Mouse (Mus musculus) hindbrain, postnatal 0 days (tissue): ENCODE measurements around the gene Agpat1. TPM values are rescaled to one million over a fixed set of nuclear protein-coding genes. Genes with fewer than 3 reads are reported as not detected.

Source experiments
- ATAC-seq: fragments of 200-750 bp; cut with Nextera tagmentation; 2 replicates; pipeline ENCODE4 v1.8.0; 2017; ENCODE audit warnings: mild to moderate bottlenecking, moderate TSS enrichment, moderate library complexity
- DNase-seq: peaks from one replicate; pipeline ENCODE4 v3.0.0-alpha.2; 2015; ENCODE audit warnings: low spot score
- H3K27ac ChIP-seq: fragments of 300-500 bp; sonication (generic); 2 replicates; pipeline ENCODE4 v1.5.1; 2014; ENCODE audit warnings: mild to moderate bottlenecking
- H3K27me3 ChIP-seq: fragments of 300-500 bp; sonication (generic); 2 replicates; pipeline ENCODE4 v1.6.1; 2014; ENCODE audit warnings: low read length, mixed read lengths; ENCODE audit not compliant: insufficient read depth
- H3K36me3 ChIP-seq: fragments of 300-500 bp; sonication (generic); 2 replicates; pipeline ENCODE4 v1.6.1; 2014; ENCODE audit warnings: low read length, mixed read lengths; ENCODE audit not compliant: insufficient read depth
- H3K4me1 ChIP-seq: fragments of 300-500 bp; sonication (generic); 2 replicates; pipeline ENCODE4 v1.6.1; 2014; ENCODE audit warnings: antibody characterized with exemption, low read length, mixed read lengths; ENCODE audit not compliant: insufficient read depth
- H3K4me2 ChIP-seq: fragments of 300-500 bp; sonication (generic); 2 replicates; pipeline ENCODE4 v1.6.1; 2014; ENCODE audit warnings: low read depth, mild to moderate bottlenecking, low read length, moderate library complexity, mixed read lengths
- H3K4me3 ChIP-seq: fragments of 300-500 bp; sonication (generic); 2 replicates; pipeline ENCODE4 v1.5.1; 2014; ENCODE audit warnings: low read length
- H3K9ac ChIP-seq: fragments of 300-500 bp; sonication (generic); replicated peaks from 2 replicates; pipeline ENCODE4 v1.6.1; 2014; ENCODE audit warnings: mild to moderate bottlenecking, low read length, moderate library complexity, mixed read lengths
- H3K9me3 ChIP-seq: fragments of 300-500 bp; sonication (generic); 2 replicates; pipeline ENCODE4 v1.6.1; 2016; ENCODE audit warnings: low read length, mixed read lengths
- CTCF ChIP-seq: IDR thresholded peaks from 2 replicates; pipeline ENCODE4 v1.5.1; 2016; ENCODE audit warnings: antibody characterized with exemption, control low read depth, low read depth
- WGBS: fragments of 180-500 bp; shearing (Covaris S2); extraction: QIAGEN DNeasy Blood & Tissue Kit; methylation state at CpG from one replicate; pipeline ENCODE4 v1.1.7; 2014; 5-methylcytosine and 5-hydroxymethylcytosine counted together
- polyA plus RNA-seq: library from polyadenylated mRNA; unstranded; fragments of >200 nt; fragmentation: Nextera tagmentation; extraction: Ambion mirVana; gene quantifications from 2 replicates; pipeline ENCODE4 v1.2.1, GENCODE M21; 2015
- total RNA-seq: library from RNA; depleted of rRNA; stranded (reverse); fragments of >200 nt; gene quantifications from 2 replicates; pipeline ENCODE4 v1.2.3, GENCODE M21; 2014

Agpat1 gene
- total and polyA plus RNA-seq, 2 experiments from 2014 or later, result 98.4 to 322 TPM

DNA sequence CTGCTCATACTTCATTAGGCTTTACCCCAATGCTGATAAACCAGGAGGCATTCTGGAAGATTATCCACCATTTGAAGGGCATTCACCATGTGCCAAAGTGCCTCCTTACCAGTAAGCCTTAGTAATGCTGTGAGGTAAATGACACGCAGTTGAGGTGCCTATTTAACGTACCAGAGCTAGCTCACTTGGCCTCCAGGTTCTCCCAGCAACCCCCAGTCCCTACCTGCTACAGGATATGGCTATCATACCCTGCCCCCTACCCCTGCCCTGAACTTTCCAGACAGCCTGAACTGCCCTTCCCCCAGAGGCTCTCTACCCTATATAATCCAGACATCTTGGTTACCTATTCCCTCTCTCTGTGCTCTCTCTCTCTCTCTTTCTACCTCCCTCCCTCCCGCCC is 15.3 kb upstream of the Agpat1 start:
- Histone ChIP-seq H3K9ac (no peak overlapping the region), H3K36me3 (no peaks in the 10 kb centered on the region), H3K9me3 (no peaks in the 10 kb centered on the region), H3K4me1 (peaks cover 19% of the 10 kb centered on the region), H3K4me2 (no peak overlapping the region), H3K27ac (no peak overlapping the region), H3K4me3 (no peak overlapping the region), H3K27me3 (no peaks in the 10 kb centered on the region)
- TF ChIP-seq CTCF, result no peak
- no peak for DNase-seq
- ATAC-seq, result no peak
- WGBS, result 66% methylated on average over 3 of the region's 3 CpGs

DNA sequence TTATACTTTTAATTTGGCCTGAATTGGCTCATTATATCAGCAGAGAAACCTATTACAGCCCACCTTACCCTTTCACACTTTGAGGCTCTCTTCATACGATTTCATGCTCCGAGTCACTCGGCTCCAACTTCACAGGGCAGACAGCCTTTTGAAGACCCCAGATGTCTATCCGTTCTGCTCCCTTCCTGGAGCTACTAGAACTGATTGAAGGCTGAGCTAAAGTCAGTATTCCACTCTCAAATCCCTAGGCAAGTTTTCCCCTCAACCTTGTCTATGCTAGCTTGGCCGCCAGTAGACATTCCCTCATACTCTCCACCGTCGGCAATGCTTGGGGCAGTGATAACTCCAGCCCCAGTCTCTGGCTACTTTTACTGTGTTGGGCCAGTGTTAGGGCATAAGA is 14.9 kb upstream of the Agpat1 start:
- Histone ChIP-seq H3K4me1 (peaks cover 24% of the 10 kb centered on the region), H3K9me3 (no peaks in the 10 kb centered on the region), H3K4me3 (no peak overlapping the region), H3K4me2 (peak overlapping the region; percentile 5; the same call in 1 of the 2 replicates), H3K27ac (no peak overlapping the region), H3K27me3 (no peaks in the 10 kb centered on the region), H3K9ac (no peak overlapping the region), H3K36me3 (no peaks in the 10 kb centered on the region)
- no peak for TF ChIP-seq CTCF
- no peak for ATAC-seq
- WGBS, result 55% methylated on average over 7 of the region's 7 CpGs
- no peak for DNase-seq

DNA sequence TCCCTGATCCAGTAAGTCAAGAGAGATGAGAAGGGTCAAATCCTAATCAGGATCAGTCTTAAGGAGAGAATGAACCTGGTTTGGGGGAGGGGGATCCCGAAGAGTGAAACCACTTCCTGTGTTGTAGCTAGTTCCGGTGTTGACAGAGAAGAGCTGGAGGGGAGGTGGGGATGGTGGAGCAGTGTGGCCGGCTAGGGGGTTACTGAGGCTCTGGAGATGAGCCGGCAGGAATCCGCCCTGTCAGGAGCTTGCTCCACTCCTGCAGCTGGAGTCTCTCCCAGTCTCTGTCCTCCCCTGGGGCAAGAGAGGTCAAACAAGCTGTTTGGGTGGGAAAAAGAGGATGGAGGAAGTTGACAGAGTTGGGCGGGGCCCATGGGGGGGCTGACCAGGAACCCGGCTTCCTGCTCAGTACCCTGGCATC is 14.4 kb upstream of the Agpat1 start, which contains the start of gene Gpsm3:
Gene Gpsm3 (plus strand): TSS at position 126 of the 421 bp plus-strand sequence.
- H3K36me3 ChIP-seq, result 0 out of 2 replicates have a peak, but pooled peaks cover 2% of the 10 kb centered on the region
- H3K4me2 ChIP-seq, result peak within 1 kb of the TSS; percentile 11; the same call in 1 of the 2 replicates
- peak within 1 kb of the TSS; percentile 96; the same call in 1 of the 2 replicates for H3K27ac ChIP-seq
- ATAC-seq (no peak), DNase-seq (no peak)
- H3K4me1 ChIP-seq, result peaks cover 25% of the 10 kb centered on the region
- no peaks in the 10 kb centered on the region for H3K9me3 ChIP-seq
- 27% methylated on average over 7 of the region's 7 CpGs for WGBS
- no peak within 1 kb of the TSS for H3K9ac ChIP-seq
- no peak for TF ChIP-seq CTCF
- no peak within 1 kb of the TSS for H3K4me3 ChIP-seq
- no peaks in the 10 kb centered on the region for H3K27me3 ChIP-seq

DNA sequence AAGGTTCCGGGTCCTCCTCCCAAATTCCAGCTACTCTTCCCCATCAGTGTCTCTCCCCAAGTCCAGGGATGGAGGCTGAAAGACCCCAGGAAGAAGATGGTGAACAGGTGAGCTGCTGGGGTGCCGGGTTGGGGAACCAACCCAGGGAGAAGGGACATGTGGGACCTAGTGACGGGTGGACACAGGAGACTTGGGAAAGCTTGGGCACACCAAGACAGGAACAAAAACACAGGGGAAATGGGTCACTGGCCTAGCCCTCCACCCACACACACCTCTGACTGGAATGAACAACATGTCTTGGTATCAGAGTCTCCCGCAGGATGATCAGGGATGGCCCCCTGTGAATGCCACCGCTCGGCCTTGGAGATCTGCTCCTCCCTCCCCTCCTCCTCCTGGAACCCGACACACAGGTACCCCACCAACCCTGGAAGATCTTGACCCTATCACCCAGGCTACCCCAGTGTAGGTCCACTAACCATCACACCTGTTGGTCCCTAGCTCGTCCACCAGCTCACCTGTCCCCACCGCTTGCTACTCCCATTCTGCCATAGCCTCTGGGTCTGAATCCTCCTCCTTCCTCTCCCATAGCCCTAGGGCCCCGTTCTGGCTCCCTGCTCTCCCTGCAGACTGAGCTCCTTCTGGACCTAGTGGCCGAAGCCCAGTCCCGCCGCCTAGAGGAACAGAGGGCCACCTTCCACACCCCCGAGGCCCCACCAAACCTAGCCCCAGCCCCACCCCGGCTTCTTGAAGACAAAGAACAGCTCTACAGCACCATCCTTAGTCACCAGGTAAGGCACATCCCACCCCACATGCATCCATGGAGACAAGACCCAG is 13.7 kb upstream of the Agpat1 start:
- Histone ChIP-seq H3K4me3 (no peak overlapping the region), H3K27me3 (no peaks in the 10 kb centered on the region), H3K9me3 (no peaks in the 10 kb centered on the region), H3K4me1 (peaks cover 25% of the 10 kb centered on the region), H3K27ac (peak overlapping the region; percentile 96; the same call in 1 of the 2 replicates), H3K9ac (no peak overlapping the region), H3K36me3 (peaks cover 9% of the 10 kb centered on the region; the same call in 1 of the 2 replicates), H3K4me2 (0 out of 2 replicates have a peak overlapping the region, but pooled peaks have one; percentile 11)
- ATAC-seq (no peak), DNase-seq (no peak)
- 66% methylated on average over 13 of the region's 15 CpGs for WGBS
- no peak for TF ChIP-seq CTCF

DNA sequence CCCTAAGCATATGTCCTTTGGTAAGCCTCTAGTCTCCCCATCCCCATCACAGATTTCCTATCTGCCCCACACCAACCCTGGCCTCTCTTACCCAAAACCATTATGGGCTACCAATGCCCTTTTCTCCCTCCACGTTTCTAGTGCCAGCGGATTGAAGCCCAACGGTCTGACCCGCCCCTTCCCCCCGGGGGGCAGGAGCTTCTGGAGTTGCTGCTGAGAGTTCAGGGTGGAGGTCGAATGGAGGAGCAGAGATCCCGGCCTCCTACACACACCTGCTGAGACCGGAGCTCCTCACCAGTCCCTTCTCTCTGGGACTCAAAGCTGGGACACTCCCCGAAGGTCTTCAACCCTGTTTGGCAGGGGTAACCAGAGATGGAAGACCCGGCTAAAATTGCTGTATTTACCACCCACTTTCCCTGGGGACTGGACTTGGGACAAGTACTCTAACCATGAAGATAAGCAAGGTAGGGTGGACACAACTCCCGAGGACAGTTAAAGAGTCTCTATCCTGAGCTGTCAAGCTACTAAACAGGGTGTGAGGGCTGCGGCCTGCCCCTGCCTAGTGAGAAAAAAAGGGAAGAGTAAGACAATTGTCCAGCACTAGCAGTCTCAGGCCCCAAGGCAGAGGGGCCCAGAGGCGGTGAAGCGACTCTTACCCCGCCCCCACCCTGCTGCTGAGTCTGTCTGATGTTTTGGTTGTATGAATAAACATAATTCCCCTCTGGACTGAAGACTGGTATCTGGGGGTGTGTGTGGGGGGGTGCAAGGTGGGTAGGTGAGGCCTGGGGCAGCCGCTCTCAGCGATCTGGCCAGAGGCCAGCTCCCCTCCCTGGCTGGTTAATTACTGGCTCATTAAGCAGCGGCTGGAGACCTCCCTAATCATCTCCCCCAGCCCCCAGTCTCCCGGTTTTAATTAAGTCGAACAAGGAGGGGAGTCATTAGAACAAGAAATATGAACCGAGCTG is 12.8 kb upstream of the Agpat1 start, which contains the start of gene Pbx2:
Gene Pbx2 (plus strand): TSS at position 238 of the 965 bp plus-strand sequence.
- H3K9ac ChIP-seq, result peak within 1 kb of the TSS; percentile 96
- H3K4me1 ChIP-seq, result peaks cover 25% of the 10 kb centered on the region
- 4% methylated on average over 21 of the region's 21 CpGs for WGBS
- no peaks in the 10 kb centered on the region for H3K27me3 ChIP-seq
- DNase-seq, result peak; percentile 29
- no peak for TF ChIP-seq CTCF
- peak within 1 kb of the TSS; percentile 96 for H3K27ac ChIP-seq
- peak within 1 kb of the TSS; percentile 97 for H3K4me2 ChIP-seq
- no peaks in the 10 kb centered on the region for H3K9me3 ChIP-seq
- H3K4me3 ChIP-seq, result peak within 1 kb of the TSS; percentile 85
- no peak for ATAC-seq
- peaks cover 19% of the 10 kb centered on the region; the same call in 1 of the 2 replicates for H3K36me3 ChIP-seq

DNA sequence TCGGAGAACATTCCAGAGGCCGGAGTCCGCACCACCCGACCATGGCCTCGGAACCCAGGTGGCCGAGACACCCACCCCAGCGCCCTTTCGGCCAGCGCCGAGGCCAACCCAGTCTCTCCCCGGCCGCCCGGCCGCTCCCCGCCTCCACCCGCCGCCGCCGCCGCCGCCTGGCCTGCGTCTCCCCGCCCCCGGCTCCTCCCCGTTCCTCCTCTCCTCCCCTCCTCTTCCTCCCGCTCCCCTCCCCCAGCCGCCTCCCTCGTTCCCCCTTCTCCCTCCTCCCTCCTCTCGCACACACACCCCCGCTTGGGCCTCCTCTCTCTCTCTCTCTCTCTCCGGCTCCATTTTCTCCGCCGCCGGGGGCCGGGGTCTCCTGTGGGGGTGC is 12.1 kb upstream of the Agpat1 start:
- no peak for TF ChIP-seq CTCF
- Histone ChIP-seq H3K9ac (peak overlapping the region; percentile 96), H3K4me2 (peak overlapping the region; percentile 97), H3K27ac (peak overlapping the region; percentile 96), H3K27me3 (no peaks in the 10 kb centered on the region), H3K36me3 (peaks cover 22% of the 10 kb centered on the region; the same call in 1 of the 2 replicates), H3K4me3 (peak overlapping the region; percentile 85), H3K4me1 (peaks cover 25% of the 10 kb centered on the region), H3K9me3 (no peaks in the 10 kb centered on the region)
- DNase-seq (peak; percentile 92), ATAC-seq (peak; percentile 50)
- 2% methylated on average over 26 of the region's 35 CpGs for WGBS
